Mouse (Mus musculus): ENCODE measurements around the gene Reln. TPM values are rescaled to one million over a fixed set of nuclear protein-coding genes. Genes with fewer than 3 reads are reported as not detected.
A peak's percentile ranks its signal among the peaks of the same experiment; 100 is the strongest.

The Reln gene
- polyA plus RNA-seq (2011; ENCODE audit: insufficient read depth, insufficient read length, low read depth, missing spikeins), result 1.4 and 2.1 TPM in 2 replicates

DNA sequence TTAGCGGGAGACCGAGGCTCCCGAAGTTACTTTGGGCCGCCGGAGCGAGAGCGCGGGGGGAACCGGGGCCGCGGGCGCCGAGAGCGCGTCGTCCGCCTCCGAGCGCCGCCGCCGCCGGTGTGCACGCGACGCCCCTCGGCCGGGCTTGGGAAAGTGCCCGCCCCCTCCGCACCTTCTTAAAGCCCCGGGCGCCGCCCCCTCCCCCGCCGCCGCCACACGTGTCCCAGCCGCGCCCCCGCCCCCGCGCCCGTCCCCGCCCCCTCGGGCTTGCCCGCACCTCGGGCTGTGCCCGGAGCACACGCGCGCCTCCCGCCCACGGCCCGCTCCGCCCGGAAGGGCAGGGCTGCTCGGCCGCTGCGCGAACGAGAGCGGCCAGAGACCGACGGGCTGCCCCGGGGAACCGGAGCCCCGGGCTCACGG lies at the start of gene Reln:
Gene Reln (minus strand): TSS at position 147 of the 420 bp plus-strand sequence.
- no peak within 1 kb of the TSS for H3K27ac ChIP-seq (ENCODE audit: insufficient read depth, low read length)
- peaks cover 25% of the 10 kb centered on the region for H3K27me3 ChIP-seq (ENCODE audit: control insufficient read depth, insufficient read depth, low read length, poor library complexity, severe bottlenecking)
- H3K4me3 ChIP-seq (ENCODE audit: low read depth, low read length), result peak within 1 kb of the TSS; percentile 65
- peak within 1 kb of the TSS; percentile 72 for H3K9ac ChIP-seq (ENCODE audit: low read depth, poor library complexity, severe bottlenecking)
- TF ChIP-seq EP300 (IDR thresholded peaks at IDR 0.05; ENCODE audit: insufficient read depth, low read depth, low read length), result no peak
- TF ChIP-seq CTCF (IDR thresholded peaks at IDR 0.05; ENCODE audit: low read depth, low read length), result no peak
- TF ChIP-seq POLR2A (IDR thresholded peaks at IDR 0.05; ENCODE audit: insufficient read depth, low read length), result no peak
- H3K4me1 ChIP-seq (ENCODE audit: control insufficient read depth, insufficient read depth, low read length), result no peaks in the 10 kb centered on the region
- H3K36me3 ChIP-seq (ENCODE audit: control insufficient read depth, insufficient read depth, low read length, poor library complexity, severe bottlenecking), result no peaks in the 10 kb centered on the region
- H3K9me3 ChIP-seq (replicated peaks; ENCODE audit: control insufficient read depth, insufficient read depth, low read length, poor library complexity, severe bottlenecking), result no peaks in the 10 kb centered on the region

DNA sequence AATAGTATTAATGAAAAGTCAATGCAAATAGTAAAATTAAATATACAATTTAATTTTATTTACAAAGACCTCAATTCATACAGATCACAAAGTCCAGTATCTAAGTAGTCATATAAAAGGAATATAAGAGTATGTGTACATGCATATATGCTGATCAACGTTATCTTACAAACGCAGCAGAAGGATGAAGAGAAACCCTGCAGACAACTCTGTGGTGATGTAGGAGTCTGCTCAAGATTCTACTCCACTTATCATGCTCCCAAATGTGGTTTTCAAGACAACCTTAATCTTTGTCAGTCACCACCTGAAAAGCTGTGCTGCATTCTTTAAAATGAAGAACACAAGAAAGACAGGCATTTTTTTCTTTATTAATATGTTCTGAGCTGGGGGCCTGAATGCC lies 44.0 kb upstream of the Reln start:
- Histone ChIP-seq H3K4me1 (ENCODE audit: control insufficient read depth, insufficient read depth, low read length) (no peaks in the 10 kb centered on the region), H3K9ac (ENCODE audit: low read depth, poor library complexity, severe bottlenecking) (no peak overlapping the region), H3K27ac (ENCODE audit: insufficient read depth, low read length) (no peak overlapping the region), H3K9me3 (replicated peaks; ENCODE audit: control insufficient read depth, insufficient read depth, low read length, poor library complexity, severe bottlenecking) (no peaks in the 10 kb centered on the region; the same call in 1 of the 2 replicates), H3K27me3 (ENCODE audit: control insufficient read depth, insufficient read depth, low read length, poor library complexity, severe bottlenecking) (no peaks in the 10 kb centered on the region), H3K4me3 (ENCODE audit: low read depth, low read length) (no peak overlapping the region), H3K36me3 (ENCODE audit: control insufficient read depth, insufficient read depth, low read length, poor library complexity, severe bottlenecking) (no peaks in the 10 kb centered on the region)
- TF ChIP-seq EP300 (IDR thresholded peaks at IDR 0.05; ENCODE audit: insufficient read depth, low read depth, low read length) (no peak), POLR2A (IDR thresholded peaks at IDR 0.05; ENCODE audit: insufficient read depth, low read length) (no peak), CTCF (IDR thresholded peaks at IDR 0.05; ENCODE audit: low read depth, low read length) (no peak)

DNA sequence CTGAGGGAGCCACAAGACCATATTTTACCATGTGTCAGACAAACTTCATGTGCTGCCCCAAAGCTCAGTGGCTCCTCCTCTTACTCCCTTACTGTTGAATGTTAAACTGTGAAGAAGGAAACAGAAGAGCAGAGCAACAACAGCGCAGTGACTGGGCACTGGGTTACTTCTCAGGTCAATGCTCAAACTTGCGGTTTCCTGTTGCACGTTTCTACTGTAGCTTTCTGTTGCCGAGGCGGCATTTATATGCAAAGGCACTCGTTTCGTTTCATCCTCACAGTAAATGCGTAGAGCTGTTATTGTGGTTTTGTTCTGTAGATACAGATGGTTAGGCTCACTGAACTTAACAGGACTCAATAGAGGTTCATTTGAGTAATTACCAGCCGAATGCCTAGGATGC lies 16.0 kb upstream of the Reln start:
- no peak for TF ChIP-seq CTCF (IDR thresholded peaks at IDR 0.05; ENCODE audit: low read depth, low read length)
- Histone ChIP-seq H3K9me3 (replicated peaks; ENCODE audit: control insufficient read depth, insufficient read depth, low read length, poor library complexity, severe bottlenecking) (no peaks in the 10 kb centered on the region), H3K4me3 (ENCODE audit: low read depth, low read length) (no peak overlapping the region), H3K27me3 (ENCODE audit: control insufficient read depth, insufficient read depth, low read length, poor library complexity, severe bottlenecking) (no peaks in the 10 kb centered on the region), H3K27ac (ENCODE audit: insufficient read depth, low read length) (no peak overlapping the region), H3K36me3 (ENCODE audit: control insufficient read depth, insufficient read depth, low read length, poor library complexity, severe bottlenecking) (no peaks in the 10 kb centered on the region), H3K4me1 (ENCODE audit: control insufficient read depth, insufficient read depth, low read length) (peaks cover 2% of the 10 kb centered on the region), H3K9ac (ENCODE audit: low read depth, poor library complexity, severe bottlenecking) (no peak overlapping the region)

DNA sequence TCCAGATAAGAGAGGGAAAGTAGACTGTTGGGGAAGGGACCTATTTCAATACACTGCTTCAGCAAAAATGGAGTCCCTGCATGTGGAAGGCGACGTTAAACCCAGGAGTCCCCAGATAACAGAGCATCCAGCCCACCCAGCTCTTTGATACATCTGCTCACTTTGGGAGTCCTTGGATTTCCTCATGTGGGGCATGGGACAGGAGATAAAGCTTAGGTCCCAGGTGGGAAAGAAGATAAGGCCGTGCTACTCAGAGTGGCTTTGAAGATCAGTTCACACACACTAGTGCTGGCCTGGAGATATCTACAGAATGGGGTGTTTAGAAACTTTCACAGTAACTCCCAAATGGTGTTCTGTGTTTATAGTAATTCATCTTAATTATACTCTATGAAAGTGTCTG lies 3.9 kb upstream of the Reln start:
- no peaks in the 10 kb centered on the region for H3K9me3 ChIP-seq (replicated peaks; ENCODE audit: control insufficient read depth, insufficient read depth, low read length, poor library complexity, severe bottlenecking)
- H3K27ac ChIP-seq (ENCODE audit: insufficient read depth, low read length), result no peak overlapping the region
- no peaks in the 10 kb centered on the region for H3K36me3 ChIP-seq (ENCODE audit: control insufficient read depth, insufficient read depth, low read length, poor library complexity, severe bottlenecking)
- H3K4me1 ChIP-seq (ENCODE audit: control insufficient read depth, insufficient read depth, low read length), result no peaks in the 10 kb centered on the region
- H3K4me3 ChIP-seq (ENCODE audit: low read depth, low read length), result no peak overlapping the region
- TF ChIP-seq CTCF (IDR thresholded peaks at IDR 0.05; ENCODE audit: low read depth, low read length) (no peak), EP300 (IDR thresholded peaks at IDR 0.05; ENCODE audit: insufficient read depth, low read depth, low read length) (no peak), POLR2A (IDR thresholded peaks at IDR 0.05; ENCODE audit: insufficient read depth, low read length) (no peak)
- no peak overlapping the region for H3K9ac ChIP-seq (ENCODE audit: low read depth, poor library complexity, severe bottlenecking)
- peaks cover 15% of the 10 kb centered on the region for H3K27me3 ChIP-seq (ENCODE audit: control insufficient read depth, insufficient read depth, low read length, poor library complexity, severe bottlenecking)

DNA sequence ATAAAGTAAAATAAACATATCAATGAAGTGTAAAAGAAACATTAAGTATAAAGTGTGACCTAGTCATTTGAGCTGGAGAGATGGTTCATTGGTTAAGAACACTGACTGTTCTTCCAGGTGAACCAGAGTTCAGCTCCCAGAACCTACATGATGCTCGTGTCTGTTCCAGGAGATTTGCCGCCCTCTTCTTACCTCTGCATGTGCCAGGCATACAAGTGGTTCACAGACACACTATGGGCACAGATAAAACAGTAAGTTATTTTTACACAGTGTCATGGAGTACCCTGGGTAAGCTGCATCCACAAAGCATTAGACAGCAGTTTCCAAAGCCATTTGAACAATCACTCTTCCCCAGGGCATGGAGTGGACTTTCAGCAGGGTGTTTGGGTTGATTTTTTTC lies 3.2 kb upstream of the Reln start:
- no peaks in the 10 kb centered on the region for H3K36me3 ChIP-seq (ENCODE audit: control insufficient read depth, insufficient read depth, low read length, poor library complexity, severe bottlenecking)
- no peak overlapping the region for H3K9ac ChIP-seq (ENCODE audit: low read depth, poor library complexity, severe bottlenecking)
- no peaks in the 10 kb centered on the region for H3K4me1 ChIP-seq (ENCODE audit: control insufficient read depth, insufficient read depth, low read length)
- H3K4me3 ChIP-seq (ENCODE audit: low read depth, low read length), result no peak overlapping the region
- TF ChIP-seq POLR2A (IDR thresholded peaks at IDR 0.05; ENCODE audit: insufficient read depth, low read length) (no peak), CTCF (IDR thresholded peaks at IDR 0.05; ENCODE audit: low read depth, low read length) (no peak), EP300 (IDR thresholded peaks at IDR 0.05; ENCODE audit: insufficient read depth, low read depth, low read length) (no peak)
- no peak overlapping the region for H3K27ac ChIP-seq (ENCODE audit: insufficient read depth, low read length)
- H3K9me3 ChIP-seq (replicated peaks; ENCODE audit: control insufficient read depth, insufficient read depth, low read length, poor library complexity, severe bottlenecking), result no peaks in the 10 kb centered on the region
- H3K27me3 ChIP-seq (ENCODE audit: control insufficient read depth, insufficient read depth, low read length, poor library complexity, severe bottlenecking), result peaks cover 19% of the 10 kb centered on the region

DNA sequence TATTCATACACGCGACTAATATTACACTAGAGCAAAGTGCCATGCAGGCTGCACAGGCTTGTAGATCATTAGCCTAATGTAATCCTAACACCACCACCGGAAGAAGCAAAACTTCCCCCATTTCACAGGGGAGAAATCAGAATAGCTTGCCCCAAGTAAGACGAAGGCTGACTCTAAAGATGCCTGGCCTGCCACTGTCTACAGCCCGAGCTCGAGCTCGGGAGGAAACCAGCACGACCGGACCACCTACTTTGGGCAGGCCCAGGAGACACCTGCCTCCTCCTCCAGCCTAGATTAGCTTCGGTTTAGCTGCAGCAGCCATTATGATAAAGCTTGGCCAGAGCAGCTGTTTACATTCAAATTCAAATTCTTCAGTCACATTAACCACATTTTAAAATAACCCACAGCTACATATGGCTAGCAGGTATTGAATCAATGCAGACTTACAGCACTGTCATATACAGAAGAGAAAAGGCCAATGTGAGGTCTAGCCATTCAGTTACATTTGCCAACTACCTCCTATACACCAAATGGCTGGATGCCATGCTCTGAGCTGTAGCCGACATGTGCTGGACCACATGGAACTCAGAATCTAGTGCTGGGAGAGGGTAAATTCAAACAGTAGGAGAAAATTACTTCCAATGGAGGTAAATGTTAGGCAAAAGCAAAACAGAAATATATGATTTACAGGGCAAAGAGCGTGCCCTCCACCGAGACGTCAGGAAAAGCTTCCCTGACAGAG lies 1.6 kb upstream of the Reln start:
- no peak overlapping the region for H3K27ac ChIP-seq (ENCODE audit: insufficient read depth, low read length)
- no peaks in the 10 kb centered on the region for H3K36me3 ChIP-seq (ENCODE audit: control insufficient read depth, insufficient read depth, low read length, poor library complexity, severe bottlenecking)
- H3K27me3 ChIP-seq (ENCODE audit: control insufficient read depth, insufficient read depth, low read length, poor library complexity, severe bottlenecking), result peaks cover 25% of the 10 kb centered on the region
- H3K4me1 ChIP-seq (ENCODE audit: control insufficient read depth, insufficient read depth, low read length), result no peaks in the 10 kb centered on the region
- H3K9me3 ChIP-seq (replicated peaks; ENCODE audit: control insufficient read depth, insufficient read depth, low read length, poor library complexity, severe bottlenecking), result no peaks in the 10 kb centered on the region
- TF ChIP-seq POLR2A (IDR thresholded peaks at IDR 0.05; ENCODE audit: insufficient read depth, low read length), result no peak
- H3K4me3 ChIP-seq (ENCODE audit: low read depth, low read length), result no peak overlapping the region
- H3K9ac ChIP-seq (ENCODE audit: low read depth, poor library complexity, severe bottlenecking), result no peak overlapping the region

Measured in ES-Bruce4 (cell line).